Mouse (Mus musculus) limb, embryonic 11.5 days (tissue): ENCODE data around the gene Myrfl. TPM values are rescaled to one million over a fixed set of nuclear protein-coding genes. Genes with fewer than 3 reads are reported as not detected.

Experiments used
- ATAC-seq: fragments of 200-750 bp; cut with Nextera tagmentation; 2 replicates; pipeline ENCODE4 v1.8.0; 2017; ENCODE audit warnings: low read depth; ENCODE audit not compliant: insufficient number of reproducible peaks, low FRiP score, low TSS enrichment
- DNase-seq: peaks from one replicate; pipeline ENCODE4 v3.0.0-alpha.2; 2015; ENCODE audit warnings: low spot score
- H3K27ac ChIP-seq: fragments of 300-500 bp; sonication (generic); replicated peaks from 2 replicates; pipeline ENCODE4 v1.5.1; 2014; ENCODE audit warnings: low read depth, mild to moderate bottlenecking, low read length
- H3K27me3 ChIP-seq: fragments of 300-500 bp; sonication (generic); 2 replicates; pipeline ENCODE4 v1.6.1; 2014; ENCODE audit warnings: mild to moderate bottlenecking, low read length, mixed read lengths; ENCODE audit not compliant: control insufficient read depth, insufficient read depth
- H3K36me3 ChIP-seq: fragments of 300-500 bp; sonication (generic); 2 replicates; pipeline ENCODE4 v1.6.1; 2014; ENCODE audit warnings: mild to moderate bottlenecking, low read length, moderate library complexity, mixed read lengths; ENCODE audit not compliant: control insufficient read depth, insufficient read depth
- H3K4me1 ChIP-seq: fragments of 300-500 bp; sonication (generic); 2 replicates; pipeline ENCODE4 v1.6.1; 2014; ENCODE audit warnings: low read length, mixed read lengths; ENCODE audit not compliant: control insufficient read depth, insufficient read depth
- H3K4me2 ChIP-seq: fragments of 300-500 bp; sonication (generic); 2 replicates; pipeline ENCODE4 v1.6.1; 2014; ENCODE audit warnings: low read depth, mild to moderate bottlenecking, moderate library complexity; ENCODE audit not compliant: severe bottlenecking
- H3K4me3 ChIP-seq: fragments of 300-500 bp; sonication (generic); 2 replicates; pipeline ENCODE4 v1.5.1; 2014; ENCODE audit warnings: low read depth, low read length
- H3K9ac ChIP-seq: fragments of 300-500 bp; sonication (generic); 2 replicates; pipeline ENCODE4 v1.6.1; 2014; ENCODE audit warnings: mild to moderate bottlenecking, low read length
- H3K9me3 ChIP-seq: fragments of 300-500 bp; sonication (generic); 2 replicates; pipeline ENCODE4 v1.6.1; 2016; ENCODE audit warnings: low read length; ENCODE audit not compliant: control insufficient read depth
- WGBS: fragments of 180-500 bp; shearing (Covaris S2); extraction: QIAGEN DNeasy Blood & Tissue Kit; methylation state at CpG from one replicate; pipeline ENCODE4 v1.1.7; 2014; 5-methylcytosine and 5-hydroxymethylcytosine counted together
- polyA plus RNA-seq: library from polyadenylated mRNA; unstranded; fragments of >200 nt; fragmentation: Nextera tagmentation; extraction: Ambion mirVana; gene quantifications from 2 replicates; pipeline ENCODE4 v1.2.1, GENCODE M21; 2014

Myrfl gene
- polyA plus RNA-seq, 1 experiment from 2014 or later = 0.07 TPM

GRCm38 (mm10) chr10:116919368-116920317 lies 22.9 kb upstream of the Myrfl start:
- WGBS = 87% methylated on average over 25 of the region's 25 CpGs
- Histone ChIP-seq H3K9me3 (no peaks in the 10 kb centered on the region), H3K4me3 (no peak overlapping the region), H3K4me1 (no peaks in the 10 kb centered on the region), H3K4me2 (no peak overlapping the region), H3K27me3 (no peaks in the 10 kb centered on the region), H3K36me3 (peaks cover 2% of the 10 kb centered on the region; the same call in 1 of the 2 replicates), H3K9ac (no peak overlapping the region), H3K27ac (no peak overlapping the region)
- no peak for DNase-seq
- ATAC-seq = no peak

- H3K9me3 ChIP-seq = no peaks in the 10 kb centered on the region
- no peak overlapping the region for H3K27ac ChIP-seq
- H3K4me2 ChIP-seq = no peak overlapping the region
- DNase-seq = no peak
- peaks cover 2% of the 10 kb centered on the region; the same call in 1 of the 2 replicates for H3K36me3 ChIP-seq
- H3K9ac ChIP-seq = no peak overlapping the region
- H3K4me3 ChIP-seq = no peak overlapping the region
- 74% methylated on average over 8 of the region's 8 CpGs for WGBS
- H3K4me1 ChIP-seq = no peaks in the 10 kb centered on the region
- H3K27me3 ChIP-seq = no peaks in the 10 kb centered on the region
- no peak for ATAC-seq
Measured at GRCm38 (mm10) chr10:116916581-116916980, 19.9 kb upstream of the Myrfl start.

DNA sequence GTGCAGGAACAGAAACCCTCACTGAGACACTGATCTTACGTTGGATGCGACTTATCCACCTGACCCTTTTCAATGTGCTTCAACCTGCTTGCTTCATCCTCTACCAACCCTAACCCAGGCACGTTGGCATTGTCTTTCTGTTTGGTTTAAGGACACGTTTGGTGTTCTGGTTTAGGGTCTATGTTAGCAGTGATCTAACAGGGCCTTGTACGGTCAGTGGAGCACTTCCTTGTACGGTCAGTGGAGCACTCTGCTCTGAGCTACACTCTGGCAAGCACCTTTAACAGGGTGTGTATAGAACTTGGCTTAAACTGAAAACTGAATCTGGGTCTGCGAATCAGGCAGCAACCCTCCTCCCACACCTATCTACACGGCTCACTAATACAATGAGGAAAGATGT lies 18.6 kb upstream of the Myrfl start:
- Histone ChIP-seq H3K9me3 (no peaks in the 10 kb centered on the region), H3K4me3 (no peak overlapping the region), H3K4me1 (no peaks in the 10 kb centered on the region), H3K9ac (no peak overlapping the region), H3K4me2 (no peak overlapping the region), H3K27ac (no peak overlapping the region), H3K36me3 (peaks cover 2% of the 10 kb centered on the region; the same call in 1 of the 2 replicates), H3K27me3 (no peaks in the 10 kb centered on the region)
- ATAC-seq = no peak
- 95% methylated on average over 8 of the region's 8 CpGs for WGBS
- no peak for DNase-seq

DNA sequence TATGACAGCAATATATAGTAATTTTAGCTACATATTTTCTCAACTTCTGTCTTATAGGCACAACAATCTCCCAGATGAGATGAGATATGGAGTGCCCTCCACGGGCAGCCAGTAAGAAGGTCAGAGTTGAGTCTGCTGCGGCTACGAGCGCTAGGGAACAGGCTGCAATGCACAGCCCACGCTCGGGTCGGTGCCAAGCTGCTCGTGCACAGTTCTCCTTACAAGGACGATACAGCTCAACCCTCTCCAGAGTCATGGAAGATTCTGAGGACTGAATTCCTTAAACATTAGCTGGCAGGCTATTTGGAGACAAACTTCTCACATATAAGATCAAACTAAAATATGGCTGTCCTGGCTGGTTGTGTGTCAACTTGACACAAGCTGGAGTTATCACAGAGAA lies 17.9 kb upstream of the Myrfl start:
- H3K27ac ChIP-seq = no peak overlapping the region
- H3K9ac ChIP-seq = no peak overlapping the region
- no peaks in the 10 kb centered on the region for H3K27me3 ChIP-seq
- ATAC-seq = no peak
- H3K9me3 ChIP-seq = no peaks in the 10 kb centered on the region
- H3K4me1 ChIP-seq = no peaks in the 10 kb centered on the region
- peaks cover 8% of the 10 kb centered on the region; the same call in 1 of the 2 replicates for H3K36me3 ChIP-seq
- DNase-seq = no peak
- WGBS = 93% methylated on average over 9 of the region's 9 CpGs
- H3K4me2 ChIP-seq = no peak overlapping the region
- H3K4me3 ChIP-seq = no peak overlapping the region

DNA sequence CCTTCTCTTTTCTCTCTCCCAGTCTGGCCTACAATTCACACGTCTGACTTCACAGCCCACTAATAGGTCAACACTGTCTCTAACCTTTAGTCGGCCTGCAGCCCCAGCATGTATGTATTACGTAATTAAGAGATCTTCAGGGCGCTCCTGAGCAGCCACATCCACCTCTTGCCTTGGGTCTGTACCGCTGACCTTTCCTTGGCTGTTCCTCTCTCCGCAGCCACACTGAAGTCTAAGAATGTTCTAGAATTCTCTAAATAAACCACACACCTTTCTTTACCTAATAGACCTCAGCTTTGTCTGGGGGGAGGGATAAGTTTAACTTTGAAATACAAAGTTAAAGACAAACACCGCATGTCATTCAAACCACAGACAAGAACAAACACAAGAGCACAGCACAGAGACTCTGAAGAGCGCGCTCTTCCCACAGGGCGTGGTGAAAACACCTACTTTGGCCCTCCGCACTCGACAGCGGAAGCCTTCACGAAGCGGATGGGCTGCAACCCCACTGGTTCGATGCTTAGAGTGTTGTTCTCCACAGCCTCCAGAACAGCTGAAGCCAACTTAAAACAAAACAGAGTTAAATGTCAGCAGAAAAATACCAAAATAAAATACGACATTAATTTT lies 17.0 kb upstream of the Myrfl start:
- DNase-seq (no peak), ATAC-seq (no peak)
- no peak overlapping the region for H3K4me2 ChIP-seq
- H3K4me3 ChIP-seq = no peak overlapping the region
- H3K27me3 ChIP-seq = no peaks in the 10 kb centered on the region
- no peaks in the 10 kb centered on the region for H3K4me1 ChIP-seq
- no peak overlapping the region for H3K27ac ChIP-seq
- H3K9me3 ChIP-seq = no peaks in the 10 kb centered on the region
- H3K36me3 ChIP-seq = peaks cover 7% of the 10 kb centered on the region; the same call in 1 of the 2 replicates
- 92% methylated on average over 17 of the region's 17 CpGs for WGBS
- no peak overlapping the region for H3K9ac ChIP-seq

DNA sequence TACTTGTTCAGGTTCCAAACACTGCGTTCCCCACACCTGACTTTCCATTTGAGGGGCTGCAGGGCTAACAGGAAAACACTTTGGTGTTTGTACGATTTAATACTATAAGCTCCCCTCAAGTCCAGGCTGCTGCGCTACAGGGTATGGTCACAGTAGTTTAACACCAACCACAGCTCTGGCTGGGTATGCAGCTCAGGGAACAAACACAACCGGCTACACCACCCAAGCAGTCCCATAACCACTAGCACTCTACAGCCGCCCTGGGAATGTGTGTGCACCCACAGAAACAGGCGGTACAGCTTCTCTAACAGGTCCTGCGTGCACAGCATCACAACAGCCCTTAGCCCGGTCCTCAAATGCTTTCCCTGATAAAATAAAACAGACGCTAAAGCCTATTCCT lies 16.1 kb upstream of the Myrfl start:
- no peak for ATAC-seq
- H3K9ac ChIP-seq = no peak overlapping the region
- no peaks in the 10 kb centered on the region for H3K27me3 ChIP-seq
- H3K27ac ChIP-seq = no peak overlapping the region
- no peak for DNase-seq
- H3K4me2 ChIP-seq = no peak overlapping the region
- H3K4me3 ChIP-seq = no peak overlapping the region
- no peaks in the 10 kb centered on the region for H3K9me3 ChIP-seq
- peaks cover 7% of the 10 kb centered on the region; the same call in 1 of the 2 replicates for H3K36me3 ChIP-seq
- WGBS = 89% methylated on average over 9 of the region's 9 CpGs
- no peaks in the 10 kb centered on the region for H3K4me1 ChIP-seq

GRCm38 (mm10) chr10:116908901-116909642 lies 12.4 kb upstream of the Myrfl start:
- WGBS = 79% methylated on average over 15 of the region's 15 CpGs
- H3K9ac ChIP-seq = no peak overlapping the region
- H3K27ac ChIP-seq = no peak overlapping the region
- DNase-seq = no peak
- H3K9me3 ChIP-seq = no peaks in the 10 kb centered on the region
- no peak overlapping the region for H3K4me3 ChIP-seq
- H3K4me1 ChIP-seq = no peaks in the 10 kb centered on the region
- H3K36me3 ChIP-seq = peaks cover 22% of the 10 kb centered on the region; the same call in 1 of the 2 replicates
- H3K4me2 ChIP-seq = no peak overlapping the region
- no peaks in the 10 kb centered on the region for H3K27me3 ChIP-seq
- ATAC-seq = no peak

- peaks cover 22% of the 10 kb centered on the region; the same call in 1 of the 2 replicates for H3K36me3 ChIP-seq
- 94% methylated on average over 9 of the region's 9 CpGs for WGBS
Measured at GRCm38 (mm10) chr10:116906794-116907193, 10.1 kb upstream of the Myrfl start.

More at GRCm38 (mm10) chr10:116906794-116907193, 10.1 kb upstream of the Myrfl start:
- DNase-seq (no peak), ATAC-seq (no peak)
- no peak overlapping the region for H3K4me3 ChIP-seq
- H3K9ac ChIP-seq = no peak overlapping the region
- no peaks in the 10 kb centered on the region for H3K4me1 ChIP-seq
- no peaks in the 10 kb centered on the region for H3K9me3 ChIP-seq
- H3K27ac ChIP-seq = no peak overlapping the region
- no peaks in the 10 kb centered on the region for H3K27me3 ChIP-seq
- no peak overlapping the region for H3K4me2 ChIP-seq
